Mouse (Mus musculus) layer of hippocampus, adult 11-12 months (tissue): ENCODE results near the gene C330007P06Rik.
"Not testable (repeated sequence)": the region's sequence is repeated elsewhere in the genome, so short reads cannot be mapped to it uniquely, and the experiment has no call there.

Source experiments
- DNase-seq: peaks from one replicate; pipeline ENCODE4 v3.0.0; 2022; ENCODE audit warnings: low spot score

The C330007P06Rik gene

DNA sequence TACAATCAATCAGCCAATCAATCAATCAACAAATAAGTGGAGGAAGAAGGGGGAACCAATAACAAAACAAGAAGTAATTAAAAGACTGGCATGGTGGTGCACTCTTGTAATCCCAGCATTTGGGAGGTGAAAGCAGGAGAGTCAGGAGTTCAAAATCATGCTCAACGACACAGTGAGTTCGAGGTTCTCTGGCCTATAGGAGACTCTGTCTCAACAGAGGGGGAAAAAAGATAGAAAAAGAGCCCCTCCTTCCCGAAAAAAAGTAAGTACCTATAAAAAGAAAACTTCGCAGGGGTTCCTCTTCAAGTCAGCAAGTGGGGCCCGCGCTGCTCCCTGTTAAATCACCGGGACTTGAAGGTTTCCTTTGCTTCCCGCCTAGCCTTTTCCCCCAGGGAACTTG lies at the start of gene C330007P06Rik, which contains the start of gene Ube2a:
TSS of gene C330007P06Rik (minus strand) at position 347 of the 400 bp plus-strand sequence.
TSS of gene Ube2a (plus strand) at position 136 of the 400 bp plus-strand sequence.
- no peak for DNase-seq

DNA sequence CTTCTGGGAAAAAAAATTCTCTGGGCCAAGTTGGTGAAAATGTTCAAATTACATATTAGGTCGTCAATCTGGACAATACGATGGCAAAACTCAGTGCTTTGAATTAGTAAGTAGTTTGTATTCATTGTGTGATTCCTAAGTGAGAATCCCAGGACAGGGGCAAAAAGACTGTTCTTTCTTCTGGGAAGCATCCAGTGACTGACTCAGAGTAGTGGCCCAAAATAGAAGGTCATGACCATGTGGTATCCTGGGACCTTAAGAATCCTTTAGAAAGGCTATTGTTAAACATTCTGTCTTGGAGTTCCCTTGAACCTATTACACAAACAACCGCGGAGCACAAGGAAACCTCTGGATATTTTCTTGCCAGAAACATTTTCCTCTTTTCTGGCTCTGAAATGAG lies 47.4 kb upstream of the C330007P06Rik start:
- DNase-seq: no peak

DNA sequence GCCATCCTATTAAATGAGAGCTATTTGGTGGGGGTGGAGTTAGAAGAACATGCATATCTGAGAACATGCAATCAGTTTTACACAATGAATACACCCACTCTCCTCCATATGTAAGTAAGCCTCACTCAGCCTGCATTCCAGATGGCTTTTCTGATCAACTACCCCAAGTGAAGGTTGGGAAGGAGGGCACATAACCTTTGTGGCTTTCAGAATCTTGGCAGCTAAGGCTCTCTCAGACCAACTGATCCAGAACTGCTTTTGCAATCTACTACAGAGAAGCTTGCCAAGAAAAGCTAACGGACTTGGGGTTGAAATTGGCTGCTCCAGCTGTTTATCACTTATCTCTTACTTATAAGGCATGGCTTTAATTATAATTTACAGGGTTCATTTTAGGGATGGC lies 43.8 kb upstream of the C330007P06Rik start:
- no peak for DNase-seq

DNA sequence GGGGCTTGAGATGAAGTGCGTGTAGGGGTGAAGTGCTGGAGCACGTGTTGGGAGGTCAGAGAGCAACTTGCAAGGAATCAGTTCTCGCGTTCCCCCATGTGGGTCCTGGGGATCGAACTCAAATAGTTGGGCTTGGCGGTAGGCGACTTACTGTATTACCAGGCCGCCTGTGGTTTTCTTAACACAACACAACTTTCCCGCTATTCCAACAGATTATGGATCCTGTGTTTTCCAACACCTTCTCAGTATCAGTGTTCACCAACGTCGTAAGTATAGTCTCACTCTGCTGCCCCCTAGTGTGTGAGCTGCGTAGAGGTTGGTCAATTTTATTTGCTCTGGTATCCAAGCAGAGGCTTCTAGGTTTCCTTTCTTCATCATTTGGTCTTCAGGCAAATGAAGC lies 37.4 kb upstream of the C330007P06Rik start:
- DNase-seq: peak; percentile 25

DNA sequence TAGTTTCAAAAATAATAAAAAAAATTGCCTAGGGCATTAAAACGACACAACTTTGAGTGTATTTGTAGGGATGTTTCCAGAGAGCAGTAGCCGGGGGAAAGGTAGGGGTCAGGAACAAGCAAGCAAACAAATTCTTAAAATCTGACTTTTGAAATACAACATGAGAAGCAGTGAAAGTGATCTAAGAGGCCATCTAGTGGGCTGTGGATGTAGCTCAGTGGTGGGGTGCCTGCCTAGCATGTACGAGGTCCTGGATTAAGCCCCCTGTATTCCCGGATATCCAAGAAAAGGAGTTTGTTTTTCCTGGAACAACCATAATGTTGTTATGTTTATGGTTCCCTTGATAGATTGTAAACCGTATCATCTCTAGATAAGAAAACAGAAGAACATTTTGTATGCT lies 32.6 kb upstream of the C330007P06Rik start:
- no peak for DNase-seq

DNA sequence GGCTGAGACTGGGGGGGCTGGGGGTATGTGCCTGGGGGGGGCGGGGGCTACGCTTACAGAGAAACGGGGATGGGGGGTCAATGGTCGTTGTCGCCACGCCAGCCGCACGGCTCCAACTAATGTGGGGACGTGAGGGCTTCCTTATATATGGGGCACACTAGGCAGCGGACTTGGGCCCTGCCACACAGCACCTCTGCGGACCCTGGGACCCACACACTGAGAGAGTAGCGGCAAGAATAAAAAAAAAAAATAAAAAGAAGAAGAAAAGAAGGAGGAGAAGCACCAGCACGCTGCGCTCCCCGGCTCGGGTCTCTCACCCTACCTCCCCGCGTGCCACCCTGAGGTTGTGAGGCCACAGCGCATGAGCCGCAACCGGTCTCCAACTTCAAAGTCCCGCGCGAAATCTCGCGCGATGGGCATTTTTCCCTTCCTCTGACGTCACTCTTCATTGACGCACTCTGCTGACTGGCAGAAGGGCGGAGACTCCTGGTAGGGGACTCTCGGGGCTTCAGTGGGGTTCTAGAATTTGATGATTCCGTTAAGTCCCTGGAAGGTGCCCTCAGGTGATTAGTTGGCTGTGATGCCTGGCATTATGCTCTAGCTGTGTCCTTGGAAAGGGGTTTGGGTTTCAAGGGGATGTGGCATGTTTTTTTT lies 29.3 kb upstream of the C330007P06Rik start:
- peak; percentile 93 for DNase-seq

DNA sequence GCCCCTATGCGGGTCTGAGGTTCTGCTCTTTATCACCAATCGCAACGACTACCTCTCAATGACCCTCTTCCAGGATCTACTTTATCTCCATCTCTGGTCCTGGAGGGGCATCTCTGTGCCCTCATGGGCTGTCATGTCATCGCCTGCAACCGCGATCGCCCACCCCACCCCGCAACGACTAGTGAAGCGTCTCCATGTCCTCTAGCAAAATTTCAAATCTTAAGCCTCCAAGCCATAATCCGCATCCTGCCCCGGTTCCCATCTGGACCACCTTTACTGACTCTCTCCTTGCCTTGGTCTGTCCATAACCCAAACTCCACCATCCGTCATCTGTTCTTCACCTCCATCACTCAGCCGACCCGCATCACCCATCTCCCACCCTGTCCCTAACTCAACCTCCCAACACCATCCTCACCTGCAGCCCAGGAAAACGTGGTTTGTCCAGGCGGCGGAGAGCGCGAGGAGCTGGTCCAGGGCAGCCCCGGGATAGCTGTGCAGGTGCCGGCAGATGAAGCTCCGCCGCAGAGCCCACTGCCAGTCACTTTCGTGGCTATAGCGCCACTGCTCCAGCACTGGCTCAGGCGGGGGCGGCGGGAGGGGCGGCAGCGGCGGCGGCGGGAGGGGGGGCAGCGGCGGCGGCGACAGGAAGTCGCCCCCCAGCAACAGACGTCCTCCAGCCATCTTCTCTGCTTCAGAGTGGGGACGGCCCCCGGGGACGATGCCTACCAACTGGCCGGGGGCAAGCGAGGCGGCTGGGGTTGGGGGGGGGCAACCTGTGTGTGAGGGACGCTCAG lies 28.6 kb upstream of the C330007P06Rik start, which contains the start of gene Nkrf:
TSS of gene Nkrf (minus strand) at position 579 of the 794 bp plus-strand sequence.
- DNase-seq: peak; percentile 13

DNA sequence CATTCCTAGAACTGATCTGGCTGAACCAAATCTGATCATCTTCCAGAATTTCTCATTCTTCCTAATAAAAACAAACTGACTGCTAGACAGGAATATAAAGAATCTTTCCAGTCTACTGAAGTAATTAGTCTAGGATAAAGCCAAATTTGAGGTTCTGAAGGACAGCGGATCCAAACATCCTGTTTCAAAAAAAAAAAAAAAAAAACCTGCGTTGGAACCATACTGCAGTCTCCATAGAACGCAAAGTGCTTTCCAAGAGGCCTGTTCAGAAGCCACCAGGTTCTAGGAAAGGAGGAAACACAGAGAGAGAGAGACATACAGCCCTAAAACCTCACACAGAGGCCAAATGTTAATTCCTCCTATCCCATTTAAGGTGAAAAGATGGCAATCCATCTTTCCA lies 27.7 kb upstream of the C330007P06Rik start:
- DNase-seq: no peak

DNA sequence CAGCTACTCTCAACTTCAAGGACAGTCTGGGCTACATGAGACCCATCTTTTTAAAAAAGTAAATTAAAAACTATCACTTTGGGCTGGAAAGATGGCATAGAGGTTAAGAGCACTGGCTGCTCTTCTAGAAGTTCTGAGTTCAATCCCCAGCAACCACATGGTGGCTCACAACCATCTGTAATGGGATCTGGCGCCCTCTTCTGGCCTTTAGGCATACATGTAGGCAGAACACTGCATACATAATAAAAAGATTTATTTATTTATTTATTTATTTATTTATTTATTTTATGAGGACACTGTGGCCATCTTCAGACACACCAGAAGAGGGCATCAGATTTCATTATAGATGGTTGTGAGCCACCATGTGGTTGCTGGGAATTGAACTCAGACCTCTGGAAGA lies 25.0 kb upstream of the C330007P06Rik start:
- DNase-seq: not testable (repeated sequence)

DNA sequence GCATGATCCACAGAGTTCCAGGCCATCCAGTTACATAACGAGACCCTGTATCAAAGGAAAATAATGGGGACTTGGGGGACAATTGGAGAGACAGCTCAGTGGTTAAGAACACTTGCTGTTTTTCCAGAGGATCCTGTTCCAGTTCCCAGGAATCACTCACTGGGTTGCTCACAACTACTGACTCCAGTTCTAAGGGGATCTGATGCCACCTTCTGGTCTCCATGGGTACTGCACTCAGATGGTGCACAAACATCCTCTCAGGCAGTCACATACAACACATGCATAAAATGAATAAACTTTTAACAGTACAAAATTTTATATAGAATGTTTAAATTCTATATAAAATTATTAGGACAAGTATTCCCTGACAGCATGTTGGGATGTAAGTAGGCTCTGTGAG lies 10.8 kb upstream of the C330007P06Rik start:
- DNase-seq: no peak

DNA sequence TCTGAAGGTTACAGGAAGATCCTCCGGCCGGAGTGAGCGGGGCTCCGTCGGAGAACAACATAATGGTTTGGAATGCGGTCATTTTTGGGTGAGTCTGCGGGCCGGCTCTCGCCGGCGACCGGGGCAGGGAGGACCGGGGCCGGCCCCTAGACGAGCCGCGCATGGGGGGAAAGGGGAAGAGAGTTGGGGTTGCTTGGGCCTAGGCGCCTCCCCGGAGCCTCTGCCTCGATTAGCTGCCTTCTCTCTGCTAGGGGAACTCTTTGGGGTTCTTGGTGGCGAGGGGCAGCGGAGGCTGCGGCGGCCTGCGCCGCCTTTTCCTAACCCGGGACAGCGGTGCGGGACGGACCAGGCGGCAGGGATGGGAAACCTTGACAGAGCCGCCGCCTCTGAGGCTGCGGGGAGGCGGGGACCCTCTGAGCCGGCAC lies 805 bp upstream of the C330007P06Rik start:
- peak; percentile 9 for DNase-seq

DNA sequence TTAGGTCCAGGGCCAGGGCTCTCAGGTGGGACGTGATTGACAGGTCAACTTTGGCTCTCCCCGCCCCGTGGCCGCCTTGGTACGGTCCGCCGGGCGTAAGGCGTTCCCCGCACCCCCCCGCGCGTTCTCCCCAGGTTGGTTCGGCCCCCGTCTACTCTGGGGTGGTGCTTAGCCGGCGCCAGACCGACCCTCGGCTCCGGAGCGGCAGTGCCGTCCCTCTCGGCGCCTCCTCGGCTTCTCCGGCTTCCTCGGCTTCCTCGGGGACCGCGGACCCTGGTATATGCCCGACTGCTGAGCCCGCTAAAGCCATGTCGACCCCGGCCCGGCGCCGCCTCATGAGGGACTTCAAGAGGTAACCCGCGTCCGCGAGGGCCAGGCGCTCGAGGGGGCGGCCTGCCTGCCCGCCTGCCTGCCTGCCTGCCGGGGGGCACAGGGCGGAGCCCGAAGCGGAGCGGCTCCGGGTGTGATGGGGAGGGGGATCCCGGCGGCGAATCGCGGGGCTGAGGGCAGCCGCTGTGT lies 326 bp upstream of the C330007P06Rik start:
- peak; percentile 80 for DNase-seq

DNA sequence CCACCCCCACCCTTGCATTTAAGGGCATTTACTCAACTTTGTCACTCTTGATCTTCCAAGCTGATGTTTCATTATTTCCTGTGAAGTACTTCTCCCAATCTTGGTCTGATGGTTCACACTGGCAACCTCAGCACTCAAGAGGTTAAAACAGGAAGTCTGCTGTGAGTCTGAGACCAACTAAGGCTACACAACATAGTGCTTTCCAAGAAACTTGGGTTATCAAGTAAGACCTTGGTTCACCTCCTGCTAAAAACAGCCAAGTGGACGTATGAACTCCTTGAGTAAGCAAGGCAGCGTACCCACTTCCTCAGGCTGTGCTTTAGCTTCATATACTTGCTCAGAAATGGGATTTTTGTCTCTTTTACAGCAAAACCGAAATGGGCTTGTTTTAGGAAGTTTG lies 3.5 kb downstream of the C330007P06Rik start:
- no peak for DNase-seq

DNA sequence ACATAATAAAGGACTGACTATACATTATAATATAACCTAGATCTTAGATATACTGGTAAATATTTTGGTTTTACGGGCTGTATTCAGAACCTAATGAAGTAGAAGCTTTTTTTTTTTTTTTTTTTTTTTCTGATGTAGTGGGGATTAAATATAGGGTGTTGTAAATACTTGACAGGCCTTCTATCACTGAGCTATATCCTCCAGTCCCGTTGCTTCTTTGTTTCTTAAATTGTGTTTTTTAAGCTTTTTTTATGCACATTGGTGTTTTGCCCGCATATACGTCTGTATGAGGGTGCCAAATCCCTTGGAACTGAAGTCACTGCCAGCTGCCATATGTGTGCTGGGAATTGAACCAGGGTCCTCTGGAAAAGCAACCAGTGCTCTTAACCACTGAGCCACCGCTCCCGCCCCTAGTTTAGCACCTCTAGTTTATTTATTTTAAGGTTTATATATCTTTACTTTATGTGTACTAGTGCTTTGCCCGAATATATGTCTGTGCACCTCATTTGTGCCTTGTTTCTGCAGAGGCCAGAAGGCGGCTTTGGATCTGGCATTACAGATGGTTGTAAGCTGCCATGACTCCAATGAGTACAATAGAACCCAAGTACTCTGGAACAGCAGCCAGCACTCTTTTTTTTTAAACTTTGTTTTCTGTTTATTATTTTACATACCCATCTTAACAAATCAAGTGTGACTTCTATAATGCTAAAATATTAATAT lies 9.1 kb downstream of the C330007P06Rik start:
- DNase-seq: no peak

DNA sequence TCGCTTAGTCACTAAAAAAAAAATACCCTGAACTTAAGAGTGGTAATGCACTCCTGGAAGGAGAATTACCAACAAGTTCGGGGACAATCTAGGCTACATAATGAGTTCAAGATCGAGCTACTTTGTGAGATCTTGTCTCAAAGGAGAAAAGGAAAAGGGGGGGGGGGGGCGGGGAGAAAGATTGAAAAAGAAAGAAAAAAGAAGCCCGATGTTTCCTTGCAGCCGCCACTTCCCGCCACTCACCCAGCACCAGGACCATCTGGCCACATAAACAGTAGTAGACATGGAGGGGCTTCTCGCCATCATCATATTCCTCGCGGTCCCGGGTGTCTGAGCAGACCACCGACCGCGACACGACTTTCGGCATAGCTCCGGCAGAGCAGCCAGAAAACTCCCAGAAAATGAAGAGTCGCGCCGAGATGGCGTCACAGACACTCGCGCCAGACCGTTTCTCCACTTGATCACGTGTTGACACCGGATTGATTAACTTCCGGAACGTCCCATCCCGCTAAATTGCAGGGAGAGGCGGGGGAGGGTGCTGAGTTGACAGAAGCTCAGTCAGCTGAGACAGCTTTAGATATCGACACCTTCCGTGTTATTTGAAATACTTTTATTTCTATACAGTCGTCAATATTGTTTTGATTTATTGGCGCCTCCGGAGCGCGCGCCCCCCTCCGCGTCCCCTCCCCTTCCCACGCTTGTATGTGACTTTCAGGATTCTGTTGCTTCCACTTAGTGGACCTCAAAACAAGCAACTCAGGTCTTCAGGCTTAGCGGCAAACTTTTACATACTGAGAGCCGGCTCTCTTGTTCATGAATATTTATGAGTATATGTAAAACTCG lies 9.9 kb downstream of the C330007P06Rik start:
- DNase-seq: peak; percentile 80

DNA sequence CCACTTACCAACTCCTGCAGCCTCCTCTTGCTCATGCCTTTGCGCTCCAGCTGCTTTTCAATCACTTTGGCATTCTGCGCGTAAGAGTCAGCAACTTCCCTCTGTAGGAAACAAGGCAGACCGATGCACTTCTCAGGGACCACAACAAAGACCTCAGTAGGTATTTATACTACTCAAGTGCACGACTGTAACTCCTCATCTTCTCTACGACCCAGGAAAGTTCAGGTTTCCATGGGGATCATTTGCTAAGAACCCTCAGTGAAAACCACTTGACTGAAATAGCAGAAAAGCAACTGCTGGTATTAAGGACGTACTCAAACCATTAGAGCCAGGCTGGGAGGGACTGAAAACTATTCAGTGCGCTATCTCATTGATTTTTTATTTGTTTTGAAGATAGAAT lies 21.3 kb downstream of the C330007P06Rik start:
- DNase-seq: no peak

DNA sequence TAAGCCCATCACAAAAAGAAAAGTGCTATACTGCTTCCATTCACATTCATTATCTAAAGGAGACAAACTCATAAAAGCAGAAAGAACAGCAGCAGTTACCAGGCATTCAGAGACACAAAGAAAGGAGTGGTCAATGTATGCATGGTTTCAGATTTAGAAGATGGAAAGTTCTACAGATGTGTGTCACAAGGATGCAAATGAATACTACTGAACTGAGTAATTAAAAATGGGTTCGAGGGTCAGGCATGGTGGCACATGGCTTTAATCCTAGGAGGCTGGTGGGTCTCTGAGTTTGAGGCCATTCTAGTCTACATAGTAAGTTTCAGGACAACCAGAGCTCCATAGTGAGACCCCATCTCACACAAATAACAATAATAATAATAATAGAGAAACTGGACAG lies 26.8 kb downstream of the C330007P06Rik start:
- no peak for DNase-seq

DNA sequence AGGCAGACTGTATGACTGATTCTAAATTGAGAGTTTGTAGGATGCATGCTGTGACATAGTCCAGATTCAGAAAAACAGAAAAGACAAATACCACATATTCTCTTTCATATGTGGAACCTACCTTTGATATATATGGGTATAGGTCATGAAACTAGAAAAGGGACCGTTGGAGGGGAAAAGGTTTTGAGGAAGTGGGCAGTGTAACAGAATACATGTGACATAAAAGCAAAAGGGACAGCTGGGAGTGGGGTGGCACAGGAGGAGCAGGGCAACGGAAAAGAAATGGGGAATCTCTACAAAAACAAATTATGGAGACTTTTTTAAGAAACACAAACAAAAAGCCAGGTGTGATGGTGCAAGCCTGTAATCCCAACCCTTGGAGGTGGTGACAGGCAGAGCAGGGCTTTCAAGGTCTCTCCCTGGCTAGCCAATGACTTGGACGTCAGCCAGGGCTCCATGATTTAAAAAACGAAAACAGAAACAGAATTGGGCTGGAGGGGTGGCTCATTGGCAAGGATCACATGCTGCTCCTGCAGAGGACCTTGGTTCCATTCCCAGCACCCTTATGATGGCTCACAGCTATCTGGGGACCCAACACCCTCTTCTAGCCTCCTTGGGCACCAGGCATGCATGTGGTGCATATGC lies 30.4 kb downstream of the C330007P06Rik start:
- no peak for DNase-seq

DNA sequence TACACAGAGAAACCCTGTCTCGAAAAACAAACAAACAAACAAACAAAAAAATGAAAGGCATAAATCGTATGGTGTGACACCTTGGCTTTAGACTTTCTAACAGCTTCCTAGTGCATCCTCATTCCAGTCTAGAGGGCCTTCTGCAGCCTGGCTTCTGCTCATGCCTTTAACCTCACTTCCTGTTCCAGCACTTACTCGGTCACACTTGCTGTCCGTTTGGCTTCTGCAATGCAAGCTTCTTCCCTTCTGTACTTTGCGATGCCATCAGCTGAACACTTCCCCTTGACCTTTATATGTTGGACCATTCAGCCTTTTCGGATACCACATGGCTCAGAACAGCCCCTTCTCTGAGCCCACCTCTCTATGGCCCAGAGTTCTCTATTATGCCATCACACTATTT lies 32.2 kb downstream of the C330007P06Rik start:
- no peak for DNase-seq

DNA sequence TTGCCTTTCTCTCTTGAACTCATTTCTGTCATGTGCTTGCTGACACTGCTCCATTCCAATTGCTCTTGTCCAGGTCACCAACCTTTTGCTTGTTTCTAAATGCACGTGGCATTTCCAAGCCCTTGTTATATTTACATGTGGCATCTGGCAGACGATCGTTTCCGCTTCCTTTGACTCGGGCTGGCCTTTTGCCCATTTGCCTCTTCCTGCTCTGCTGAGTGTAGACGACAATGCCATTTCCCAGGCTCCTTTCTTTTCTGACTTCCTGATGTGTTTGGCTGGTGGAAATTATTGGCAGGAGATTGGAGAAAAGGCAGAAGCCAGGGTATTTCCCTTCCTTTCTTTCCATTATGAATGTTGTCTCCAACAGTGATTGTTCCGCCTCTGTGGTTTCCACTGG lies 34.5 kb downstream of the C330007P06Rik start:
- no peak for DNase-seq

DNA sequence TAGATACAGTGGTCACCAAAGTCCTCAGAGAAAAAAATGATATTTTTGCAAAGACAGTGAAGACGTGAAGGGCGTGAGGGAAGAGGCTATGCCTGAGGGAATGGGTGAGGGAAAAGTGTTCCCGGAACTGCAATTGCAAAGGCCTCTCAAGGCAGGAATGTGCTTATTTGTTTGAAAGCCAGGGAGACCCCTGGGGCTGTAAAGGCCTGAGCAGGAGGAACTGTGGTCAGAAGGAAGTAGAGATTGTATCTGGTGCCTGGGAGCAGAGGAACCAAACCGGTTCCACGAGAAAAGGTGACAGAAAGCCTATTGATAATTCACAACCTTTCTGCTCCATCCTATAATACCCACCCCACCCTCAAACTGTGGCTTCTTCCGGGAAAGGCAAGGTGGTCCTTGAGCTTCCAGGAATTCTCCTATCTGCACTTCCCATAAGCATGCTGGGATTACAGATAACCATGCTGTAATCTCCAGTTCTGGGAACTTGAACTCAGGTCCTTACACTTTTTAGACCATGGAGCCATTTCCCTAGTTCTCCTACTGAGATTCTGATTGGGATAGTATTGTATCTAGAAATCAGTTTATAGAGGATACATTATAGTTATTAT lies 36.7 kb downstream of the C330007P06Rik start:
- no peak for DNase-seq
